Mouse (Mus musculus): ENCODE data around the gene Arhgap29. TPM values are rescaled to one million over a fixed set of nuclear protein-coding genes. Genes with fewer than 3 reads are reported as not detected.

Arhgap29 gene
- polyA plus RNA-seq, 1 experiment from 2014 or later, result 81.7 TPM

Other genes with a start within 250 kb of the Arhgap29 start
- 6.3 and 9.1 TPM in 2 replicates for gene F3, start 229.0 kb upstream of the Arhgap29 start, polyA plus RNA-seq (2016; fragmentation: Nextera tagmentation; extraction: Ambion mirVana)
- 45.0 and 47.2 TPM in 2 replicates for gene Abcd3, start 137.2 kb upstream of the Arhgap29 start, polyA plus RNA-seq (2016; fragmentation: Nextera tagmentation; extraction: Ambion mirVana)
- gene Abca4, start 91.9 kb downstream of the Arhgap29 start, polyA plus RNA-seq (2016; fragmentation: Nextera tagmentation; extraction: Ambion mirVana), result 3.6 and 4.0 TPM in 2 replicates

All from heart, embryonic 12.5 days (tissue).